Mouse (Mus musculus) liver, embryonic 16.5 days (tissue): Measurements from ENCODE around the gene Sarm1. TPM values are rescaled to one million over a fixed set of nuclear protein-coding genes. Genes with fewer than 3 reads are reported as not detected.
"Not testable (repeated sequence)": the region's sequence is repeated elsewhere in the genome, so short reads cannot be mapped to it uniquely, and the experiment has no call there.

Source experiments
- ATAC-seq: fragments of 200-750 bp; cut with Nextera tagmentation; 2 replicates; pipeline ENCODE4 v1.8.0; 2017; ENCODE audit warnings: low read depth, mild to moderate bottlenecking, moderate number of reproducible peaks, moderate library complexity
- H3K27ac ChIP-seq: fragments of 300-500 bp; sonication (generic); 2 replicates; pipeline ENCODE4 v1.5.1; 2014; ENCODE audit warnings: mild to moderate bottlenecking, low read length
- H3K27me3 ChIP-seq: fragments of 300-500 bp; sonication (generic); 2 replicates; pipeline ENCODE4 v1.6.1; 2014; ENCODE audit warnings: low read depth, low read length, mixed read lengths; ENCODE audit not compliant: control insufficient read depth, insufficient read depth
- H3K36me3 ChIP-seq: fragments of 300-500 bp; sonication (generic); 2 replicates; pipeline ENCODE4 v1.6.1; 2014; ENCODE audit warnings: mild to moderate bottlenecking; ENCODE audit not compliant: control insufficient read depth, insufficient read depth
- H3K4me1 ChIP-seq: fragments of 300-500 bp; sonication (generic); 2 replicates; pipeline ENCODE4 v1.6.1; 2014; ENCODE audit warnings: low read depth, low read length, mixed read lengths; ENCODE audit not compliant: control insufficient read depth
- H3K4me2 ChIP-seq: fragments of 300-500 bp; sonication (generic); 2 replicates; pipeline ENCODE4 v1.6.1; 2014; ENCODE audit warnings: low read depth, low read length, mixed read lengths
- H3K4me3 ChIP-seq: fragments of 300-500 bp; sonication (generic); 2 replicates; pipeline ENCODE4 v1.5.1; 2014; ENCODE audit warnings: low read depth, mild to moderate bottlenecking, low read length
- H3K9ac ChIP-seq: fragments of 300-500 bp; sonication (generic); 2 replicates; pipeline ENCODE4 v1.6.1; 2014; ENCODE audit warnings: low read depth, low read length
- H3K9me3 ChIP-seq: fragments of 300-500 bp; sonication (generic); replicated peaks from 2 replicates; pipeline ENCODE4 v1.6.1; 2016; ENCODE audit warnings: low read length; ENCODE audit not compliant: control insufficient read depth
- WGBS: fragments of 180-500 bp; shearing (Covaris S2); extraction: QIAGEN DNeasy Blood & Tissue Kit; methylation state at CpG from one replicate; pipeline ENCODE4 v1.1.7; 2014; ENCODE audit not compliant: insufficient replicate concordance; 5-methylcytosine and 5-hydroxymethylcytosine counted together
- polyA plus RNA-seq: library from polyadenylated mRNA; unstranded; fragments of >200 nt; fragmentation: Nextera tagmentation; extraction: Ambion mirVana; gene quantifications from 2 replicates; pipeline ENCODE4 v1.2.1, GENCODE M21; 2015

The Sarm1 gene
- polyA plus RNA-seq, 1 experiment from 2014 or later, result 0.14 TPM

DNA sequence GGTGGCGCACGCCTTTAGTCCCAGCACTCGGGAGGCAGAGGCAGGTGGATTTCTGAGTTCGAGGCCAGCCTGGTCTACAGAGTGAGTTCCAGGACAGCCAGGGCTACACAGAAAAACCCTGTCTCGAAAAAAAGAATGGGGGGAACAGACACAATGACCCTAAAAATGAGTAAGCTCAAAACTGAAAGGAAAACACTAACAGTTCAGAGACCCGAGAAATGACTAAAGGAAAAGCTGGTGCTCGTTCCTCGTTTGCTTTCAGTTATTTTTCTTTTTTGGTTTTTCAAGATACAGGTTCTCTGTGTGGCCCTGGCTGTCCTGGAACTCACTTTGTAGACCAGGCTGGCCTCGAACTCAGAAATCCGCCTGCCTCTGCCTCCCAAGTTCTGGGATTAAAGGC lies 34.0 kb upstream of the Sarm1 start:
- H3K4me2 ChIP-seq, H3K36me3 ChIP-seq, ATAC-seq, H3K9me3 ChIP-seq, H3K27me3 ChIP-seq, H3K4me1 ChIP-seq, H3K4me3 ChIP-seq, H3K27ac ChIP-seq, H3K9ac ChIP-seq: not testable (repeated sequence)
- WGBS, result 68% methylated on average over 10 of the region's 10 CpGs

DNA sequence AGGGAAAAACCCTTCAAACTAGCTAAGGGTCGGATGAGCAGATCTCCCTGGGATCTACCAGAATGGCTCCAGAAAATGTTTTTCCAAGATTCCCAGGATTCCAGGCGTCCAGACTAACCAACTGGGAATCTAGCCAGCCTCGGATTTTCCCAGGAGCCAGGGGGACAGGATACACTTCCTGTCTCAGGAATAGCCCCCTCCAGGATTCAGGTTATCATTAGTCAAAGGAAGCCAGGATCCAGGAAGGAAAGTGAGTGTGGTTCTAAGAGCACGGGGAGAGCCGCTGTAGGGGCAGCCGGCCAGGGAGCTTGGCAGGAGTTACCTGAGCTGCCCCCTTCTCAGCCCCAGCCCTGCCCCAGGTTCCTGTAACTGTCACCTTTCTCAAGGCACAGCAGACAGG lies 33.5 kb upstream of the Sarm1 start:
- no peak overlapping the region for H3K27ac ChIP-seq
- no peak overlapping the region for H3K9ac ChIP-seq
- peaks cover 8% of the 10 kb centered on the region for H3K4me1 ChIP-seq
- no peak for ATAC-seq
- no peak overlapping the region for H3K4me3 ChIP-seq
- no peaks in the 10 kb centered on the region for H3K36me3 ChIP-seq
- no peaks in the 10 kb centered on the region for H3K27me3 ChIP-seq
- H3K9me3 ChIP-seq, result no peaks in the 10 kb centered on the region
- 60% methylated on average over 6 of the region's 6 CpGs for WGBS
- H3K4me2 ChIP-seq, result no peak overlapping the region

DNA sequence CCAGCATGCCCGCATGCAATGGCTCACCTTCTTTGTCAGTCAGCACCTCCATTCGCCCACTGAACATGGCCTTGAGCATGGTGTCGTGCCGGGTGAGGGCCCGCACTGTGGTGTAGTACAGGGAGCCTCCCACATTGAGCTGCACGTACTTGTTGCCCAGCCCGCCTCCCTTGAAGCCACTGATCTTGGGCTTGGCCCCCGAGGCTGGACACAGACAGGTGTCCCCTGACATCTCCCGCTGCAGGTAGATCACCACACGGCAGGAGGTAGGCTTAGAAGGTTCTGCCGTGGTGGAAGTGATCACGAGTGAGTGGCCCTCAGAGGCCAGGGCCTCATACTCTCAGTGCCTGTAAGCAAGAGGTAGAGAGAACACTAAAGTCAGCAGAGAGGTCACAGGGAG lies 32.4 kb upstream of the Sarm1 start:
- Histone ChIP-seq H3K27me3 (no peaks in the 10 kb centered on the region), H3K4me2 (no peak overlapping the region), H3K9ac (no peak overlapping the region), H3K27ac (no peak overlapping the region), H3K9me3 (no peaks in the 10 kb centered on the region), H3K36me3 (no peaks in the 10 kb centered on the region), H3K4me3 (no peak overlapping the region), H3K4me1 (peaks cover 5% of the 10 kb centered on the region)
- ATAC-seq, result no peak
- WGBS, result 70% methylated on average over 12 of the region's 12 CpGs

DNA sequence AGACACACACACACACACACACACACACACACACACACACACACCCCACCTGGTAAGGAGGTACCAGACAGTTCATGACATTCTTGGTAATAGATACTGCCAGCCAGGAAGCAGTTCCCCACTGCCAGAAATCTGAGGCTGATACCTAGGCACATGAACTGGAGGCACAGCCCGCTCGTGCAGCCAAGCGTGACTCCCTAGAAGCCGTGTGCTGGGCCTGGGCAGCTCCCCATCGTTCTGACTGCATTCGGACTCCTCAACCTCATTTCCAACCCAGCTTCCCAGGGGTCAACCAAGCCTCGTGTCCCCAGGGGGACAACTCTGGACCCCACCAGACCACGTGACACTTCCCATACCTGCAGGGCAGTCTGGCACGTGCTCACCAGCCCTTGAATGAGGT lies 31.2 kb upstream of the Sarm1 start:
- Histone ChIP-seq H3K4me3 (no peak overlapping the region), H3K36me3 (no peaks in the 10 kb centered on the region), H3K9ac (no peak overlapping the region), H3K4me1 (no peaks in the 10 kb centered on the region), H3K4me2 (no peak overlapping the region), H3K27me3 (no peaks in the 10 kb centered on the region), H3K9me3 (no peaks in the 10 kb centered on the region), H3K27ac (no peak overlapping the region)
- no peak for ATAC-seq
- WGBS, result 75% methylated on average over 9 of the region's 9 CpGs

DNA sequence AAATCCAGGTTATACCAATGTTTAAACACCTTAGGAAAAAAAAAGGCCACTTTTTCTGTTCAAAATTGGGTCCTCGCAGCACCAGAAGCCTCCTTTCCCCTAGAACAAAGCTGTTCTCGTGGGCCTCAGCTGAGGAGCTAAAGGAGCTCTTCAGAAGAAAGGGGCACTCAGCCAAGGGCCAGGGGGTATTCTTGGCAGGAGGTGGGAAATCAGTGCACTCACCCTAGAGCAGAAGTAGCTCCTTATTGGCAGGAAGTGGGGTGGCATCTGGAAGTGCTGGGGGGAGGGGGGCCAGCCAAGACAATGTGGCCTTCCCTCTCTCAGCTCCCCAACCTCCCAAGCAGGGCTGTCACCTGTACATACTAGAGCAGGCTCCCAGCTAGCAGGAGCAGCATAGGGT lies 27.3 kb upstream of the Sarm1 start:
- ATAC-seq, result no peak
- Histone ChIP-seq H3K4me2 (no peak overlapping the region), H3K27ac (no peak overlapping the region), H3K27me3 (no peaks in the 10 kb centered on the region), H3K9ac (no peak overlapping the region), H3K4me3 (no peak overlapping the region), H3K9me3 (no peaks in the 10 kb centered on the region), H3K36me3 (peaks cover 12% of the 10 kb centered on the region), H3K4me1 (no peaks in the 10 kb centered on the region)
- WGBS, result 75% methylated on average over 2 of the region's 2 CpGs

DNA sequence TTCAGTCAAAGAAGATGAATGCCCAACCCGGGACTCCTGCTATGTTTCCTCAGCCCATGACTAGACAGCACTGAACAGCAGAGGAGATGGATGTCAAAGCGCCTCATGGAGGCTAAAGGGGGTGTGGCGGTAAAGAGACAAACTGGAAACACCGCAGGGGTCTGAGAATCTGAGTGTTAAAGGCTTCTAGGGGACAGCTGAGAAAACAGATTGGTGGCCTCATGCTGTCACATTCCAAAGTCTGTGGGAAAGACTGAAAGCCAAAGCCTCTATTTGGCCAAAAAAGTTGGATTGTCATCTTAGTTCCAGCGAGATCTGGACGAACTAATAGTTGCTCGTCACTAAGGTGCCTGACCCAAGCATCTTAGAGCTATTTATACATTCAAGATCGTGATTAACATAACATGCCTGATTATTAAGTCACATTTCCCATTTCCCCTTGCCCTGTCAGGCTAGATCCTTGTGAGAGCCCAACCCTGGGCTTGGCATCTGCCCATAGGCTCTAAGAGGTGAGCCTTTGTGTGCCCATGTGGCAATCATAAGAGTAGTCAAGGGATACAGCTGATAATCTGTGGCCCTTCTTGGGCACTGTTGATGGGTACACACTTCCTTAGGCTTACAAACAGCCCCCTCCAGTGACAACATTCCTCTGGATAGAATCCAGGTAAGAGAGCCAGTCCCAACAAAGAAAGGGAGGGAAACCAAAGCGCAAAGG lies 25.8 kb upstream of the Sarm1 start:
- Histone ChIP-seq H3K4me3 (no peak overlapping the region), H3K27me3 (no peaks in the 10 kb centered on the region), H3K36me3 (peaks cover 12% of the 10 kb centered on the region), H3K4me2 (no peak overlapping the region), H3K4me1 (no peaks in the 10 kb centered on the region), H3K9ac (no peak overlapping the region), H3K27ac (no peak overlapping the region), H3K9me3 (no peaks in the 10 kb centered on the region)
- WGBS, result 78% methylated on average over 9 of the region's 9 CpGs
- ATAC-seq, result no peak

DNA sequence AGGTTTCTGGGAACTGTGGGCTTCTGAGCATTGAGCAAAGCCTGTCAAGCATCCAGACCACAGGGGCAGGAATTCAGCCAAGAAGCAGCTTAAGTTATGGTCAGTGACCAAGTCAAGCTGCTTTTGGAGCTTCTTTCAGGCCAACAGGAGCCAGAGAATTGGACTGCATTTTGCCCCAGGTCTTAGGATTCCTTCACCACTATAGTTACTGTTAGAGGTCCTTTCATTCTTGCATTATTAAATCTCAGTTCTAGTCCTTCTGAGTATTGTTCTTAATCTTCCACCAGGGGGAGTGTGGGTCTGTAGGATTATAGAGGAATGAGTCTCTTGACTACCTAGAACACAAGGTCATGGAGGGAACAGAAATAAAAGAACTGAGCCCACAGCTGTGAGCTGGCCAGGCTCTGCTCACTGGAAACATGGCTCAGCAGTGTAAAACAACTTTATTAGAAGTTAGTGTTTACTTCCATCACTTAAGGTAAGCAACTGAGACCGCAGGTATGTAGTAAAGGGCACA lies 25.0 kb upstream of the Sarm1 start:
- no peak for ATAC-seq
- no peak overlapping the region for H3K4me3 ChIP-seq
- no peaks in the 10 kb centered on the region for H3K27me3 ChIP-seq
- H3K27ac ChIP-seq, result no peak overlapping the region
- 86% methylated on average over 1 of the region's 1 CpGs for WGBS
- H3K9ac ChIP-seq, result no peak overlapping the region
- H3K4me1 ChIP-seq, result no peaks in the 10 kb centered on the region
- H3K4me2 ChIP-seq, result no peak overlapping the region
- peaks cover 12% of the 10 kb centered on the region for H3K36me3 ChIP-seq
- H3K9me3 ChIP-seq, result no peaks in the 10 kb centered on the region

DNA sequence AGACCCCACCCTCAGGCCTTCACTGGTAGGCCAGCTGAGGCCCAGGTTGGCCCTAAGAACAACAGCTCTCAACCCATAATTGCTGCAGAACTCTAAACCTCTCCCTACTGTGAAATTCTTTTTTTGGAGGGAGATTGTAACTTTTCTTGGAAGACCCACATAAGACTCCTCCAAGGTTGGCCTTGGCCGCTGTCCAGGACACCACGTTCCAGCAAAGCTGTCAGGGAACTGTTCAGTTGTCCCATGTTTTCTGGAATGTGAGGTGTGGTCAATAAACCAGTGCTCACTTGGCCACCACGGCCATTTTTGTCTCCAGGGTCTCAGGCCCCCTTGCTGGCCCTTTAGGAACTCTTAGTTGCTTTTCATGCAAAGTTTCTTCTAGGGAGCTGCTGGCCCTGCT lies 24.3 kb upstream of the Sarm1 start:
- no peaks in the 10 kb centered on the region for H3K27me3 ChIP-seq
- H3K9me3 ChIP-seq, result no peaks in the 10 kb centered on the region
- no peaks in the 10 kb centered on the region for H3K4me1 ChIP-seq
- no peak overlapping the region for H3K27ac ChIP-seq
- no peak overlapping the region for H3K4me2 ChIP-seq
- WGBS, result 74% methylated on average over 3 of the region's 3 CpGs
- ATAC-seq, result no peak
- H3K9ac ChIP-seq, result no peak overlapping the region
- no peak overlapping the region for H3K4me3 ChIP-seq
- peaks cover 12% of the 10 kb centered on the region for H3K36me3 ChIP-seq

DNA sequence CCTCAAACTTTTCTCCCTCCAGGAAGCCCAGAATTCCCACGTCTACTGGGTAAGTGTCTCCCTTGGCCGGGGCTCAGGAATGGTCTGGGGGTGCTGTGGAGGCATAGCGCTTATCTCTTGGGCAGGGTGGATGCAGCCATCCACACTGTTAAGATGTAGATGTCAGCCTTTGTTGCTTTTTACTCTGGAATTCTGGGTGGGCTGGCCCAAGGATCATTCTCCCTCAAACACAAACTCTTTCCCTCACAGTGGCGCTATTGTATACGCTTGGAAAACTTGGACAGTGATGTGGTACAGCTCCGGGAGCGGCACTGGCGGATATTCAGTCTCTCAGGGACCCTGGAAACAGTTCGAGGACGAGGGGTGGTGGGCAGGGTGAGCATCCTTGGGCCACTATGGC lies 21.4 kb upstream of the Sarm1 start:
- Histone ChIP-seq H3K4me2 (no peak overlapping the region), H3K9me3 (no peaks in the 10 kb centered on the region), H3K4me3 (no peak overlapping the region), H3K36me3 (peaks cover 26% of the 10 kb centered on the region), H3K27ac (no peak overlapping the region), H3K27me3 (no peaks in the 10 kb centered on the region), H3K9ac (no peak overlapping the region), H3K4me1 (no peaks in the 10 kb centered on the region)
- 78% methylated on average over 10 of the region's 10 CpGs for WGBS
- no peak for ATAC-seq
